Mouse (Mus musculus): Measurements from ENCODE around the gene Rbm4b. TPM values are rescaled to one million over a fixed set of nuclear protein-coding genes. Genes with fewer than 3 reads are reported as not detected.

The Rbm4b gene
- total and polyA plus RNA-seq, 2 experiments from 2014 or later = 20.3 to 30.2 TPM

DNA sequence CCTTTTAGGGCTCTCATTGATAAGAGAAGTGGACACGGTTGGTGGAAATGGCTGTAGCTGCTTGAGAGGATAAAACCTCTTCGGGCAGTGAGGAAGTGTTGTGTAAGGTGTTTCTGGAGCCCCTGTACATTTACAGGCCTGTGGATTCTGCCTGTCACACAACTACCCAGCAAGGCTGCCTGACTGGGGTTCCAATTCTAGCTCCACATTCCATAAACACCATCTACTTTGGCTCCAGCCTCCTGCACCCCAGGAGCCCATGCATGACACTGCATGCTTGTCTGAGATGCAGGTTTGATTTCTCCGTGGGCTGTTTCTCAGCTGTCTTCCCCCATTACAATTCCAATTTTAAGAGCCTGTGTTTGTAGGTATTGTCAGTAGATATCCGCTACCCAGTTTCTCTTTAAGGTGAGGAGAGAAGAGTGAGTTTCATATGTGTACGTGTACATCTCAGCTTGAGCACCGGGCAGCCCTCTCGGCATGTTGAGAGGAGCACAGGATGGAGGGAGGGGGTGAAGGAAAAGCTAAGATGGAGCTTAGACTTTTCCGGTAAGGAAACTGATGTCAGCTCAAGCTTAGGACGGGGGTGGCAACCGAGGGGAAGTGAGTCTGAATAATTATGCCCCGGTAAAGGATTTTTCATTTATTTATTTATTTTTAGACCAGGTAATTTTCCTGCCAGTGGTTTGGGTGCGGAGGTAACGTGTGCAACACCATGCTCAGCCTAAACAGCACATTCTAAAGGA lies 43.3 kb upstream of the Rbm4b start:
- peak overlapping the region; percentile 94 for H3K4me2 ChIP-seq (ENCODE audit: low read depth, low read length)

DNA sequence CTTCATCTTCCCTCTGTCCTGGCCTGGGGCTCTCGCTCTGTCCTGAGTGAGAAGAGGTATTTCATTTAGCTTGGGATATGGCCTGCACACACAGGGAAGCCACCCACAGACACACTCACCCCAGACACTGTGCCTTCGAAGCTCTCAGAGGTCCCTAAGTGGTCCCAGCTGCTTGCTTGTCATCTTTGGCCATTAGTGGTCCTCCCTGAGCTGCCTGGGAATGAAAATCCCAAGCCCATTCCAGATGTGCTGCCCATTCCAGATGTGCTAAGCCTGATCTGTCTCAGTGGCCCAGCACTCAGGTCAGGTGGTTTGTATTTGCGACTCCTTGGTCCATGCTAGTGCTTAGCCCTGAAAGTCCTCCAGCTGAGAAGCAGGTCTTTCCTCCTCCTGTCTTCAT lies 42.4 kb upstream of the Rbm4b start:
- Histone ChIP-seq H3K27ac (ENCODE audit: low read depth) (no peak overlapping the region), H3K4me3 (ENCODE audit: low read depth, low read length) (no peak overlapping the region), H3K4me2 (ENCODE audit: low read depth, low read length) (no peak overlapping the region), H3K27me3 (ENCODE audit: control insufficient read depth, insufficient read depth, low read length) (peaks cover 83% of the 10 kb centered on the region), H3K9ac (replicated peaks; ENCODE audit: low read depth, low read length) (no peak overlapping the region), H3K4me1 (ENCODE audit: control insufficient read depth, insufficient read depth) (peaks cover 12% of the 10 kb centered on the region; the same call in 1 of the 2 replicates), H3K36me3 (replicated peaks; ENCODE audit: control insufficient read depth, insufficient read depth, low read length) (no peaks in the 10 kb centered on the region), H3K9me3 (replicated peaks; ENCODE audit: control insufficient read depth, low read length) (no peaks in the 10 kb centered on the region)
- no peak for DNase-seq (ENCODE audit: low spot score)
- TF ChIP-seq EP300 (IDR thresholded peaks at IDR 0.05; ENCODE audit: low read depth) = no peak
- no peak for TF ChIP-seq CTCF (IDR thresholded peaks at IDR 0.05; ENCODE audit: low read depth)
- ATAC-seq (ENCODE audit: insufficient read depth, low read depth) = no peak
- WGBS = 59% methylated on average over 3 of the region's 3 CpGs

More for the DNA sequence above, 43.3 kb upstream of the Rbm4b start:
- Histone ChIP-seq H3K27me3 (ENCODE audit: control insufficient read depth, insufficient read depth, low read length) (peaks cover 81% of the 10 kb centered on the region), H3K9ac (replicated peaks; ENCODE audit: low read depth, low read length) (no peak overlapping the region), H3K9me3 (replicated peaks; ENCODE audit: control insufficient read depth, low read length) (no peaks in the 10 kb centered on the region), H3K4me1 (ENCODE audit: control insufficient read depth, insufficient read depth) (peaks cover 12% of the 10 kb centered on the region; the same call in 1 of the 2 replicates), H3K4me3 (ENCODE audit: low read depth, low read length) (peak overlapping the region; percentile 53), H3K36me3 (replicated peaks; ENCODE audit: control insufficient read depth, insufficient read depth, low read length) (no peaks in the 10 kb centered on the region), H3K27ac (ENCODE audit: low read depth) (no peak overlapping the region)
- TF ChIP-seq EP300 (IDR thresholded peaks at IDR 0.05; ENCODE audit: low read depth) (no peak), CTCF (IDR thresholded peaks at IDR 0.05; ENCODE audit: low read depth) (no peak)
- ATAC-seq (ENCODE audit: insufficient read depth, low read depth) (no peak), DNase-seq (ENCODE audit: low spot score) (no peak)
- whole genome bisulfite sequencing = 34% methylated on average over 13 of the region's 13 CpGs

DNA sequence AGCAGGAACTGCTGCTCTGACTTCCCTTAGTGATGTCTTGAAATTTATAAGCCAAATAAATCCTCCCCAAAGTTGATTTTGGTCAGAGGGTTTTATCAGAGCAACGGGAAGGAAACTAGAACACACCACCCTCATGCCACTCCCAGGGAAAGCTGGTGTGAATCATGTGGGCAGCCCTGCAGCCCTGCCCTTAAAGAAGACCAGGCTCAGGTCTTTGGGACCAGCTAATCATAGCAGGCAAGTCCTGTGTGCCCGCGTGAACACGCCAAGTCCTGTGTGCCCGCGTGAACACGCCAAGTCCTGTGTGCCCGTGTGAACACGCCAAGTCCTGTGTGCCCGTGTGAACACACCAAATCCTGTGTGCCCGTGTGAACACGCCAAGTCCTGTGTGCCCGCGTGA lies 39.5 kb upstream of the Rbm4b start:
- no peak overlapping the region for H3K4me2 ChIP-seq (ENCODE audit: low read depth, low read length)
- TF ChIP-seq CTCF (IDR thresholded peaks at IDR 0.05; ENCODE audit: low read depth) = no peak
- TF ChIP-seq EP300 (IDR thresholded peaks at IDR 0.05; ENCODE audit: low read depth) = no peak
- peaks cover 6% of the 10 kb centered on the region; the same call in 1 of the 2 replicates for H3K4me1 ChIP-seq (ENCODE audit: control insufficient read depth, insufficient read depth)
- no peak overlapping the region for H3K27ac ChIP-seq (ENCODE audit: low read depth)
- H3K9ac ChIP-seq (replicated peaks; ENCODE audit: low read depth, low read length) = no peak overlapping the region
- H3K4me3 ChIP-seq (ENCODE audit: low read depth, low read length) = no peak overlapping the region
- H3K9me3 ChIP-seq (replicated peaks; ENCODE audit: control insufficient read depth, low read length) = no peaks in the 10 kb centered on the region
- H3K27me3 ChIP-seq (ENCODE audit: control insufficient read depth, insufficient read depth, low read length) = peaks cover 74% of the 10 kb centered on the region
- 90% methylated on average over 14 of the region's 14 CpGs for WGBS
- H3K36me3 ChIP-seq (replicated peaks; ENCODE audit: control insufficient read depth, insufficient read depth, low read length) = no peaks in the 10 kb centered on the region
- DNase-seq (ENCODE audit: low spot score) = no peak
- ATAC-seq (ENCODE audit: insufficient read depth, low read depth) = no peak

DNA sequence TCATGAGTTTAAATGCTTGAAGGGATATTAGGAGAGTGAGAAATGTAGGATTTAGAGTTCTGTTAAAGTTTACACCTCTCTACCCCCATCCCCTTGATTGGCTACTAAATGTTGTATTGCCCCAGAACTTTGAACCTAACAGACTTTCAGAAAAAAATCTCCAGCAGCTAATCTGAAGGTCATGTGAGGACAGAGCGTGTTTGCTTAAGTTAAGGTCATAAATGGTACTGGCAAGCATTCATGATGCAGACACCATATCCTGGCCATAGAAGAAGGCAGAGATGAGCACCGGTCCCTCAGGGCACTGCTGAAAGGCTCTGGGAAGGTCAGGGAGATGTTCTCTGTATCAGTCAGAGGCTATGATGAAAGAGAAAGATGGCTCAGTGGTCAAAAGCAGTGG lies 39.0 kb upstream of the Rbm4b start:
- no peak for DNase-seq (ENCODE audit: low spot score)
- no peak overlapping the region for H3K4me3 ChIP-seq (ENCODE audit: low read depth, low read length)
- H3K27me3 ChIP-seq (ENCODE audit: control insufficient read depth, insufficient read depth, low read length) = peaks cover 70% of the 10 kb centered on the region
- H3K4me1 ChIP-seq (ENCODE audit: control insufficient read depth, insufficient read depth) = 0 out of 2 replicates have a peak, but pooled peaks cover under 1% of the 10 kb centered on the region
- no peaks in the 10 kb centered on the region for H3K9me3 ChIP-seq (replicated peaks; ENCODE audit: control insufficient read depth, low read length)
- H3K36me3 ChIP-seq (replicated peaks; ENCODE audit: control insufficient read depth, insufficient read depth, low read length) = no peaks in the 10 kb centered on the region
- no peak overlapping the region for H3K9ac ChIP-seq (replicated peaks; ENCODE audit: low read depth, low read length)
- H3K27ac ChIP-seq (ENCODE audit: low read depth) = no peak overlapping the region
- no peak for ATAC-seq (ENCODE audit: insufficient read depth, low read depth)
- no peak overlapping the region for H3K4me2 ChIP-seq (ENCODE audit: low read depth, low read length)
- TF ChIP-seq EP300 (IDR thresholded peaks at IDR 0.05; ENCODE audit: low read depth) (no peak), CTCF (IDR thresholded peaks at IDR 0.05; ENCODE audit: low read depth) (no peak)
- WGBS = 95% methylated on average over 2 of the region's 2 CpGs

DNA sequence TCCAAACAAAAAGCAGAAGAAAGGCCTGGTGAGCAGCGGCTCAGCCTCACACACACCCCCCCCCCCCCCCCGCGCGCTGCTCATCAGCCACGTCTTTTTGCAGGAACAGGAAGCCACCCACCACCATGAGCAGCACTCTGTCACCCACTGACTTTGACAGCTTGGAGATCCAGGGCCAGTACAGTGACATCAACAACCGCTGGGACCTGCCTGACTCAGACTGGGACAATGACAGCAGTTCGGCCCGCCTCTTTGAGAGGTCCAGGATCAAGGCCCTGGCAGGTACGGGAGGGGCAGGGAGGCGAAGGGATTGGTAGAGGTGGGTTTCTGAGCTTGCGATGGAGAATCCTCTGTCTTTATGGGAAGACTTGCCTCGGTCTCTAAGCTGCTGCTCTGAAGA lies 37.6 kb upstream of the Rbm4b start:
- no peak for ATAC-seq (ENCODE audit: insufficient read depth, low read depth)
- WGBS = 23% methylated on average over 9 of the region's 12 CpGs
- peaks cover 55% of the 10 kb centered on the region for H3K27me3 ChIP-seq (ENCODE audit: control insufficient read depth, insufficient read depth, low read length)

More for the DNA sequence above, 37.6 kb upstream of the Rbm4b start:
- Histone ChIP-seq H3K4me3 (ENCODE audit: low read depth, low read length) (no peak overlapping the region), H3K9ac (replicated peaks; ENCODE audit: low read depth, low read length) (no peak overlapping the region), H3K27ac (ENCODE audit: low read depth) (no peak overlapping the region), H3K9me3 (replicated peaks; ENCODE audit: control insufficient read depth, low read length) (no peaks in the 10 kb centered on the region), H3K4me1 (ENCODE audit: control insufficient read depth, insufficient read depth) (no peaks in the 10 kb centered on the region), H3K4me2 (ENCODE audit: low read depth, low read length) (no peak overlapping the region), H3K36me3 (replicated peaks; ENCODE audit: control insufficient read depth, insufficient read depth, low read length) (no peaks in the 10 kb centered on the region)
- DNase-seq (ENCODE audit: low spot score) = no peak
- no peak for TF ChIP-seq EP300 (IDR thresholded peaks at IDR 0.05; ENCODE audit: low read depth)
- TF ChIP-seq CTCF (IDR thresholded peaks at IDR 0.05; ENCODE audit: low read depth) = no peak
